Mouse (Mus musculus) kidney, adult 2 months (tissue): Measurements from ENCODE around the gene Zc3h10.

Source experiments
- CTCF ChIP-seq: fragments of 200-500 bp; conservative IDR thresholded peaks from 2 replicates; pipeline ENCODE4 v1.5.1; 2011; ENCODE audit warnings: low read depth, mild to moderate bottlenecking, control low read depth, low read length, moderate library complexity, mixed read lengths; ENCODE audit not compliant: insufficient read depth, insufficient read length
- POLR2A ChIP-seq: fragments of 200-500 bp; IDR thresholded peaks from one replicate; pipeline ENCODE4 v1.6.1; 2011; ENCODE audit warnings: low read depth, low read length, control low read depth

GRCm38 (mm10) chr10:128535624-128536265 lies 11.8 kb downstream of the Zc3h10 start:
- no peak for TF ChIP-seq POLR2A
- no peak for TF ChIP-seq CTCF
